ENCODE assay signal across 23 mouse cellular contexts in the genomic region with DNA sequence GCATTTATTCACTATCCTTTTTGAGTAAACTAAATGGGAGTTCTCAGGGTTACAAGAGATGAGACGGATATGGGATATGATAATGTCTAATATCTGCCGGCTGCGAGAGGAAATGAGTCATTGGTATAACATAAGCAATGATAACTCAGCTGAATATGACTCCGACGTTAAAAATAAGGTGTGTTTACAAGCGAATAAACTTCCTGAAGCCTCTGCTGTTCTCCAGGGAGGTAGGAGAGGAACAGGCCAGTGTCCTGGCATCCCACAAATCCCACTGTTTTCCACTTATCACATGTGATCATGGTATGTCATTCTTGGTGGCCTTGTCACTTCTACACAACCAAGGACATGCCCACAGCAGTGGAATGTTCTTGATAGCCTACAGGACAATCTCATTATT.
DNase-seq lines count a peak whose midpoint lies in the region; ATAC-seq lines count a peak whose summit lies in the region.
"Had no signal": no experiment of that assay in that cellular context is flagged by ENCODE, and none has a peak within 500 bp of the region (broad histone marks: within the 10 kb centered on the region; RNA-seq: fewer than 3 reads in every experiment).

No protein-coding gene starts in this region.

- H3K9me3 ChIP-seq in intestine, embryonic 15.5 days = no peaks in the 10 kb centered on the region
- H3K9me3 ChIP-seq in intestine, embryonic 16.5 days (ENCODE audit: control insufficient read depth, low read length) = no peaks in the 10 kb centered on the region
- no peaks in the 10 kb centered on the region for H3K9me3 ChIP-seq in lung, embryonic 16.5 days (ENCODE audit: control insufficient read depth, low read length)
- H3K9me3 ChIP-seq: hindbrain, embryonic 10.5 days; hindbrain, embryonic 13.5 days had no signal

- peak; percentile 15 for DNase-seq in lung, postnatal 14 days
- peak; percentile 8 to 35 for DNase-seq in lung, postnatal 4 days
- DNase-seq in embryo, embryonic 10 days (ENCODE audit: low spot score) = no peak
- no peak for DNase-seq in yolk sac, embryonic 10.5 days (ENCODE audit: low spot score)
- DNase-seq: adrenal gland, adult 2 months; adrenal gland, postnatal 14 days; cerebellum, adult 11-12 months; cerebellum, adult 8-10 months; cerebellum, postnatal 10 days; cerebellum, postnatal 36 days; forebrain, postnatal 0 days; gastrocnemius, adult 2 months; gastrocnemius, postnatal 14 days; heart, adult 11 months had no signal

- no peaks in the 10 kb centered on the region for H3K27me3 ChIP-seq in intestine, embryonic 15.5 days (replicated peaks)
- H3K27me3 ChIP-seq in intestine, embryonic 16.5 days (replicated peaks; ENCODE audit: control insufficient read depth, insufficient read depth, low read length) = no peaks in the 10 kb centered on the region
- no peaks in the 10 kb centered on the region for H3K27me3 ChIP-seq in lung, embryonic 16.5 days (ENCODE audit: control insufficient read depth, insufficient read depth, low read depth, low read length)
- H3K27me3 ChIP-seq: hindbrain, embryonic 13.5 days had no signal

- no peak overlapping the region for H3K27ac ChIP-seq in intestine, embryonic 15.5 days
- H3K27ac ChIP-seq in intestine, embryonic 16.5 days (ENCODE audit: low read length) = no peak overlapping the region
- no peak overlapping the region for H3K27ac ChIP-seq in lung, embryonic 16.5 days (ENCODE audit: low read length)
- H3K27ac ChIP-seq: gastrocnemius, adult 2 months; hindbrain, embryonic 10.5 days; hindbrain, embryonic 13.5 days had no signal

- no peaks in the 10 kb centered on the region for H3K4me1 ChIP-seq in intestine, embryonic 15.5 days (replicated peaks)
- H3K4me1 ChIP-seq in intestine, embryonic 16.5 days (ENCODE audit: control insufficient read depth, insufficient read depth, low read length) = no peaks in the 10 kb centered on the region
- no peaks in the 10 kb centered on the region for H3K4me1 ChIP-seq in lung, embryonic 16.5 days (replicated peaks; ENCODE audit: control insufficient read depth, insufficient read depth, low read length)
- H3K4me1 ChIP-seq: hindbrain, embryonic 10.5 days; hindbrain, embryonic 13.5 days had no signal

- no peak overlapping the region for H3K9ac ChIP-seq in intestine, embryonic 15.5 days
- H3K9ac ChIP-seq in intestine, embryonic 16.5 days (ENCODE audit: low read depth, low read length) = no peak overlapping the region
- H3K9ac ChIP-seq in lung, embryonic 16.5 days (ENCODE audit: low read length) = no peak overlapping the region
- H3K9ac ChIP-seq: forebrain, postnatal 0 days; hindbrain, embryonic 13.5 days had no signal

- H3K4me2 ChIP-seq in intestine, embryonic 15.5 days (replicated peaks) = 0 out of 2 replicates have a peak overlapping the region, but pooled peaks have one; percentile 7
- H3K4me2 ChIP-seq in intestine, embryonic 16.5 days (ENCODE audit: low read depth, low read length) = no peak overlapping the region
- no peak overlapping the region for H3K4me2 ChIP-seq in lung, embryonic 16.5 days (ENCODE audit: low read depth, low read length)
- H3K4me2 ChIP-seq: heart, embryonic 11.5 days; hindbrain, embryonic 13.5 days had no signal

- no peaks in the 10 kb centered on the region for H3K36me3 ChIP-seq in intestine, embryonic 15.5 days
- H3K36me3 ChIP-seq in intestine, embryonic 16.5 days (ENCODE audit: control insufficient read depth, insufficient read depth, low read length) = no peaks in the 10 kb centered on the region
- H3K36me3 ChIP-seq in lung, embryonic 16.5 days (ENCODE audit: control insufficient read depth, insufficient read depth, low read length) = no peaks in the 10 kb centered on the region
- H3K36me3 ChIP-seq: hindbrain, embryonic 10.5 days; hindbrain, embryonic 13.5 days had no signal

- no peak overlapping the region for H3K4me3 ChIP-seq in intestine, embryonic 15.5 days (replicated peaks)
- H3K4me3 ChIP-seq in intestine, embryonic 16.5 days (ENCODE audit: low read length) = no peak overlapping the region
- H3K4me3 ChIP-seq in lung, embryonic 16.5 days (ENCODE audit: low read length) = no peak overlapping the region
- H3K4me3 ChIP-seq: gastrocnemius, adult 2 months; hindbrain, embryonic 10.5 days; hindbrain, embryonic 13.5 days had no signal

- 41% methylated on average over 6 of the region's 6 CpGs for WGBS in intestine, embryonic 15.5 days
- WGBS in intestine, embryonic 16.5 days = 37% methylated on average over 6 of the region's 6 CpGs
- WGBS in lung, embryonic 16.5 days = 46% methylated on average over 6 of the region's 6 CpGs

- ATAC-seq in intestine, embryonic 15.5 days = no peak
- ATAC-seq in intestine, embryonic 16.5 days = no peak
- 0 out of 2 replicates have a peak, but pooled peaks have one; percentile 17 for ATAC-seq in lung, embryonic 16.5 days (ENCODE audit: low read depth)
- no peak for ATAC-seq in activated CD4-positive, CD25-positive, alpha-beta regulatory T cell, adult 4 months
- ATAC-seq: forebrain, embryonic 14.5 days; forebrain, postnatal 0 days; hindbrain, embryonic 16.5 days had no signal

Comparison
In these comparisons a context has a peak if more than half of its experiments do, and no peak if none do; other contexts are left out.
1. DNase-seq: peak in lung, postnatal 14 days (single experiment) and lung, postnatal 4 days (2 of 2); none in embryo, embryonic 10 days (single experiment) and yolk sac, embryonic 10.5 days (single experiment).